Comparison of ENCODE assay signal across 21 mouse cellular contexts in genomic region chr4:136598268-136598876, GRCm38 (mm10). TPM values are rescaled to one million over a fixed set of nuclear protein-coding genes. Genes with fewer than 3 reads are reported as not detected.
DNase-seq lines count a peak whose midpoint lies in the region; ATAC-seq and TF ChIP-seq lines count a peak whose summit lies in the region.
"Had no signal": no experiment of that assay in that cellular context is flagged by ENCODE, and none has a peak within 500 bp of the region (broad histone marks: within the 10 kb centered on the region; RNA-seq: fewer than 3 reads in every experiment).

No protein-coding gene starts in this region.

- no peak overlapping the region for H3K27ac ChIP-seq in midbrain, embryonic 11.5 days (ENCODE audit: low read depth, low read length)
- no peak overlapping the region for H3K27ac ChIP-seq in midbrain, embryonic 16.5 days (ENCODE audit: low read length)
- peak overlapping the region; percentile 88 for H3K27ac ChIP-seq in ES-Bruce4 (ENCODE audit: insufficient read depth, low read length)
- H3K27ac ChIP-seq: kidney, postnatal 0 days; layer of hippocampus, adult 2 months; limb, embryonic 15.5 days; liver, embryonic 15.5 days; macrophage; midbrain, embryonic 13.5 days had no signal

- peak; percentile 67 for DNase-seq in midbrain, embryonic 11.5 days (ENCODE audit: low spot score, missing footprints)
- DNase-seq in NIH3T3 (ENCODE audit: low read depth) = peak; percentile 49
- no peak for DNase-seq in layer of hippocampus, adult 11-12 months (ENCODE audit: low spot score)
- DNase-seq in ovary, postnatal 14 days (ENCODE audit: low spot score) = no peak
- DNase-seq: adrenal gland, postnatal 10 days; cerebellum, adult 18-20 months; cerebellum, postnatal 36 days; gastrocnemius, postnatal 10 days; kidney, adult 18-20 months had no signal

- no peak for TF ChIP-seq POLR2A in ES-Bruce4 (IDR thresholded peaks at IDR 0.05; ENCODE audit: insufficient read depth, low read length)
- no peak for TF ChIP-seq POLR2A in myocyte (IDR thresholded peaks at IDR 0.05; ENCODE audit: insufficient read length, low read depth)

- no peak overlapping the region for H3ac ChIP-seq in myocyte (ENCODE audit: control insufficient read depth, insufficient read length)

- H3K4me1 ChIP-seq in midbrain, embryonic 11.5 days (ENCODE audit: control insufficient read depth, insufficient read depth, low read length) = peaks cover 13% of the 10 kb centered on the region
- H3K4me1 ChIP-seq in midbrain, embryonic 16.5 days (ENCODE audit: control insufficient read depth, insufficient read depth, low read length) = peaks cover 29% of the 10 kb centered on the region
- peaks cover 1% of the 10 kb centered on the region for H3K4me1 ChIP-seq in ES-Bruce4 (ENCODE audit: control insufficient read depth, insufficient read depth, low read length)

- no peak for TF ChIP-seq CTCF in ES-Bruce4 (IDR thresholded peaks at IDR 0.05; ENCODE audit: low read depth, low read length)

- 95% methylated on average over 7 of the region's 7 CpGs for WGBS in midbrain, embryonic 11.5 days
- WGBS in midbrain, embryonic 16.5 days = 95% methylated on average over 7 of the region's 7 CpGs

- no peak overlapping the region for H3K9ac ChIP-seq in midbrain, embryonic 11.5 days (ENCODE audit: low read length)
- no peak overlapping the region for H3K9ac ChIP-seq in midbrain, embryonic 16.5 days (ENCODE audit: low read depth, low read length)
- H3K9ac ChIP-seq in ES-Bruce4 (ENCODE audit: low read depth, poor library complexity, severe bottlenecking) = peak overlapping the region; percentile 25; the same call in 1 of the 2 replicates
- H3K9ac ChIP-seq: limb, embryonic 15.5 days; liver, embryonic 15.5 days; midbrain, embryonic 13.5 days had no signal

- ATAC-seq in midbrain, embryonic 11.5 days (ENCODE audit: low FRiP score) = no peak
- no peak for ATAC-seq in midbrain, embryonic 16.5 days
- ATAC-seq: midbrain, embryonic 13.5 days had no signal

- no peak for TF ChIP-seq EP300 in ES-Bruce4 (IDR thresholded peaks at IDR 0.05; ENCODE audit: insufficient read depth, low read depth, low read length)

- no peaks in the 10 kb centered on the region for H3K27me3 ChIP-seq in midbrain, embryonic 11.5 days (ENCODE audit: control insufficient read depth, insufficient read depth, low read length)
- no peaks in the 10 kb centered on the region for H3K27me3 ChIP-seq in midbrain, embryonic 16.5 days (ENCODE audit: control insufficient read depth, insufficient read depth, low read depth, low read length)
- H3K27me3 ChIP-seq in ES-Bruce4 (ENCODE audit: control insufficient read depth, insufficient read depth, low read length, poor library complexity, severe bottlenecking) (no peaks in the 10 kb centered on the region), myocyte (ENCODE audit: control insufficient read depth, insufficient read depth, insufficient read length) (no peaks in the 10 kb centered on the region)
- H3K27me3 ChIP-seq: limb, embryonic 15.5 days; liver, embryonic 15.5 days; midbrain, embryonic 13.5 days had no signal

- H3K4me2 ChIP-seq in midbrain, embryonic 11.5 days = no peak overlapping the region
- H3K4me2 ChIP-seq in midbrain, embryonic 16.5 days (ENCODE audit: low read length) = no peak overlapping the region
- peak overlapping the region; percentile 52 for H3K4me2 ChIP-seq in myocyte (ENCODE audit: low read depth)
- H3K4me2 ChIP-seq: limb, embryonic 15.5 days; liver, embryonic 15.5 days; midbrain, embryonic 13.5 days had no signal

- no peaks in the 10 kb centered on the region; the same call in 1 of the 2 replicates for H3K9me3 ChIP-seq in midbrain, embryonic 11.5 days (ENCODE audit: control insufficient read depth, low read length)
- no peaks in the 10 kb centered on the region for H3K9me3 ChIP-seq in midbrain, embryonic 16.5 days (replicated peaks; ENCODE audit: control insufficient read depth, low read length, poor library complexity, severe bottlenecking)
- no peaks in the 10 kb centered on the region for H3K9me3 ChIP-seq in ES-Bruce4 (replicated peaks; ENCODE audit: control insufficient read depth, insufficient read depth, low read length, poor library complexity, severe bottlenecking)
- H3K9me3 ChIP-seq: limb, embryonic 15.5 days; liver, embryonic 15.5 days; midbrain, embryonic 13.5 days had no signal

- H3K36me3 ChIP-seq in midbrain, embryonic 11.5 days (ENCODE audit: control insufficient read depth, insufficient read depth, low read length) = no peaks in the 10 kb centered on the region
- no peaks in the 10 kb centered on the region for H3K36me3 ChIP-seq in midbrain, embryonic 16.5 days (ENCODE audit: control insufficient read depth, insufficient read depth, low read length)
- H3K36me3 ChIP-seq in ES-Bruce4 (ENCODE audit: control insufficient read depth, insufficient read depth, low read length, poor library complexity, severe bottlenecking) = no peaks in the 10 kb centered on the region; the same call in 1 of the 2 replicates
- no peaks in the 10 kb centered on the region for H3K36me3 ChIP-seq in myocyte (ENCODE audit: control insufficient read depth, insufficient read depth)
- H3K36me3 ChIP-seq: liver, embryonic 15.5 days; midbrain, embryonic 13.5 days had no signal

- peaks cover 84% of the 10 kb centered on the region for H3K79me2 ChIP-seq in myocyte (ENCODE audit: control insufficient read depth, insufficient read depth)

- no peak overlapping the region for H3K4me3 ChIP-seq in midbrain, embryonic 11.5 days (ENCODE audit: low read depth, low read length)
- no peak overlapping the region for H3K4me3 ChIP-seq in midbrain, embryonic 16.5 days (ENCODE audit: low read depth, low read length)
- peak overlapping the region; percentile 32; the same call in 1 of the 2 replicates for H3K4me3 ChIP-seq in ES-Bruce4 (ENCODE audit: low read depth, low read length)
- H3K4me3 ChIP-seq in myocyte = no peak overlapping the region
- H3K4me3 ChIP-seq: layer of hippocampus, adult 2 months; limb, embryonic 15.5 days; liver, embryonic 15.5 days; midbrain, embryonic 13.5 days had no signal

TF ChIP-seq in myocyte, 11 proteins besides CTCF, POLR2A, EP300 and RAD21:
- TF ChIP-seq REST (IDR thresholded peaks at IDR 0.05; ENCODE audit: insufficient read depth, insufficient read length) = no peak
- no peak for TF ChIP-seq MAX (IDR thresholded peaks at IDR 0.05; ENCODE audit: low read depth)
- TF ChIP-seq POLR2AphosphoS2 (IDR thresholded peaks at IDR 0.05; ENCODE audit: insufficient read length, low read depth) = no peak
- TF ChIP-seq MYOG (IDR thresholded peaks at IDR 0.05; ENCODE audit: control insufficient read depth in 1 of 3, insufficient read depth in 1 of 3, insufficient read length in 2 of 3, low read depth in 2 of 3) = no peak
- TF ChIP-seq SRF (IDR thresholded peaks at IDR 0.05; ENCODE audit: control insufficient read depth, insufficient read length, low read depth) = no peak
- TF ChIP-seq MYOD1 (IDR thresholded peaks at IDR 0.05; ENCODE audit: control insufficient read depth in 1 of 3, insufficient read length in 2 of 3, low read depth in 2 of 3) = no peak
- no peak for TF ChIP-seq E2F4 (IDR thresholded peaks at IDR 0.05; ENCODE audit: insufficient read depth)
- TF ChIP-seq USF1 (IDR thresholded peaks at IDR 0.05; ENCODE audit: low read depth) = no peak
- no peak for TF ChIP-seq CEBPB (IDR thresholded peaks at IDR 0.05; ENCODE audit: insufficient read depth, poor library complexity, severe bottlenecking)
TF ChIP-seq in myocyte: peak in this region for 0.

RNA-seq across cellular contexts. Expression of gene Kdm1a, which starts 4.2 kb away (rescaled TPM):
- polyA plus RNA-seq in midbrain, embryonic 11.5 days (2014; fragmentation: Nextera tagmentation; extraction: Ambion mirVana) = 89.6 and 92.3 TPM in 2 replicates
- polyA plus RNA-seq in midbrain, embryonic 16.5 days (2015; fragmentation: Nextera tagmentation; extraction: Ambion mirVana) = 59.4 and 61.4 TPM in 2 replicates
- polyA plus RNA-seq in ES-Bruce4 (2011; ENCODE audit: insufficient read depth, insufficient read length, low read depth, missing spikeins) = 205 and 211 TPM in 2 replicates
- 52.8 TPM for polyA plus RNA-seq in myocyte (2012; fragmentation: generic; extraction: Trizol)

RNA-seq across cellular contexts. Expression of gene Tex46, which starts 11.9 kb away (rescaled TPM):
- polyA plus RNA-seq in midbrain, embryonic 11.5 days (2014; fragmentation: Nextera tagmentation; extraction: Ambion mirVana) = not detected in 2 replicates
- not detected in 2 replicates for polyA plus RNA-seq in midbrain, embryonic 16.5 days (2015; fragmentation: Nextera tagmentation; extraction: Ambion mirVana)
- polyA plus RNA-seq in ES-Bruce4 (2011; ENCODE audit: insufficient read depth, insufficient read length, low read depth, missing spikeins) (not detected in 2 replicates), myocyte (2012; fragmentation: generic; extraction: Trizol) (not detected)
- polyA plus RNA-seq: forebrain, embryonic 11.5 days; heart, embryonic 16.5 days; kidney, postnatal 0 days; limb, embryonic 15.5 days; liver, embryonic 15.5 days; lung, embryonic 16.5 days; macrophage; midbrain, embryonic 13.5 days had no signal

RNA-seq across cellular contexts. Expression of gene Lactbl1, which starts 24.0 kb away (rescaled TPM):
- 0.06 TPM in 1 of 2 replicates, not detected in the other for polyA plus RNA-seq in midbrain, embryonic 11.5 days (2014; fragmentation: Nextera tagmentation; extraction: Ambion mirVana)
- 0.06 and 0.08 TPM in 2 replicates for polyA plus RNA-seq in midbrain, embryonic 16.5 days (2015; fragmentation: Nextera tagmentation; extraction: Ambion mirVana)
- polyA plus RNA-seq in ES-Bruce4 (2011; ENCODE audit: insufficient read depth, insufficient read length, low read depth, missing spikeins) (not detected in 2 replicates), myocyte (2012; fragmentation: generic; extraction: Trizol) (not detected)
- polyA plus RNA-seq: forebrain, embryonic 11.5 days; kidney, postnatal 0 days; limb, embryonic 15.5 days; liver, embryonic 15.5 days; lung, embryonic 16.5 days; macrophage; midbrain, embryonic 13.5 days had no signal

Comparison
In these comparisons a context has a peak if more than half of its experiments do, and no peak if none do; other contexts are left out.
1. DNase-seq: peak in midbrain, embryonic 11.5 days (single experiment) and NIH3T3 (single experiment); none in layer of hippocampus, adult 11-12 months (single experiment) and ovary, postnatal 14 days (single experiment).